Mouse (Mus musculus) hindbrain, embryonic 12.5 days (tissue): Measurements from ENCODE around the gene Nicn1. TPM values are rescaled to one million over a fixed set of nuclear protein-coding genes. Genes with fewer than 3 reads are reported as not detected.
"Not testable (repeated sequence)": the region's sequence is repeated elsewhere in the genome, so short reads cannot be mapped to it uniquely, and the experiment has no call there.

Experiments
- ATAC-seq: fragments of 200-750 bp; cut with Nextera tagmentation; 2 replicates; pipeline ENCODE4 v1.8.0; 2017; ENCODE audit warnings: moderate TSS enrichment; ENCODE audit not compliant: low FRiP score
- H3K27ac ChIP-seq: fragments of 300-500 bp; sonication (generic); 2 replicates; pipeline ENCODE4 v1.5.1; 2016; ENCODE audit warnings: mild to moderate bottlenecking
- H3K27me3 ChIP-seq: fragments of 300-500 bp; sonication (generic); 2 replicates; pipeline ENCODE4 v1.6.1; 2016; ENCODE audit warnings: mild to moderate bottlenecking
- H3K36me3 ChIP-seq: fragments of 300-500 bp; sonication (generic); 2 replicates; pipeline ENCODE4 v1.6.1; 2016; ENCODE audit warnings: mild to moderate bottlenecking
- H3K4me1 ChIP-seq: fragments of 300-500 bp; sonication (generic); 2 replicates; pipeline ENCODE4 v1.6.1; 2016
- H3K4me2 ChIP-seq: fragments of 300-500 bp; sonication (generic); replicated peaks from 2 replicates; pipeline ENCODE4 v1.6.1; 2016; ENCODE audit warnings: mild to moderate bottlenecking
- H3K4me3 ChIP-seq: fragments of 300-500 bp; sonication (generic); 2 replicates; pipeline ENCODE4 v1.5.1; 2016; ENCODE audit warnings: mild to moderate bottlenecking
- H3K9ac ChIP-seq: fragments of 300-500 bp; sonication (generic); 2 replicates; pipeline ENCODE4 v1.6.1; 2016; ENCODE audit warnings: mild to moderate bottlenecking, moderate library complexity
- H3K9me3 ChIP-seq: fragments of 300-500 bp; sonication (generic); replicated peaks from 2 replicates; pipeline ENCODE4 v1.6.1; 2016; ENCODE audit warnings: mild to moderate bottlenecking
- WGBS: fragments of 180-500 bp; shearing (Covaris S2); methylation state at CpG from one replicate; pipeline ENCODE4 v1.1.7; 2016; 5-methylcytosine and 5-hydroxymethylcytosine counted together
- polyA plus RNA-seq: library from polyadenylated mRNA; unstranded; fragments of >200 nt; fragmentation: Nextera tagmentation; extraction: Ambion mirVana; gene quantifications from 2 replicates; pipeline ENCODE4 v1.2.1, GENCODE M21; 2016

Gene Nicn1
- polyA plus RNA-seq, 1 experiment from 2014 or later = 81.7 TPM

DNA sequence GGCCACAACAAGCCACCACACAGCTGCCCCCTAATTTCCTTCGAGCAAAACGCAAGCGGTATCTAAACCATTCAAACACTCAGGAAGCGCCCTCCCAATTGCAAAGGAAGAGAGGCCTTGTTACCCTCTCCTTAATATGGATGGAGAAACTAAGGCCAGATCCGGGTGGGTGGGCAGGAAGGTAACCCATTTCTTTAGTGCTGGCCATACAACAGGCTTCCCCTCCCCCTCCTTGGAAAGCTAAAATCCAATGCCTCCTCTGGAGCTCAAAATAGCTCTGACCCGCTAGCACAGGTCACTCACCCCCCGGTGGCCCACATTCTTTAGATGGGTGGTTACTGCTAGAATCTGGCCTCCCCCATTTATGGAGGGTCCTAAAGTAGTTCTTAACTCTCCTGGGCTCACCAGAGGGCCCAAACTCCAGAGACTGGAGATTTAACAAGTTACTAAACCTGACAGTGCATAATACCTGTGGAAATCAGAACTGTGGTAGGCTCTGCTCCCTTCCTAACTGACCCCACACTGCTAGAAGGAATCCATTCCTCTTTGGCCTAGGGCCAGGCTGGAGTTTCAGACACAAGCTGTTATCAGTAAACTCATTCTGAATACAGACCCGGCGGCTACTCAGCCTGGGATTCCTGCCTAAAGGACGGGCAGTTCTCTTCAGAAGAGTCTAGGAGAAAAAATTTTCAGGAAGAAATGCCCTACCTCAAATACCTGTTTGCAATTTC lies 25.9 kb upstream of the Nicn1 start:
- peak overlapping the region; percentile 75 for H3K4me2 ChIP-seq
- ATAC-seq = peak; percentile 67
- no peaks in the 10 kb centered on the region for H3K27me3 ChIP-seq

GRCm38 (mm10) chr9:108266261-108266935 lies 23.8 kb upstream of the Nicn1 start:
- H3K36me3 ChIP-seq = no peaks in the 10 kb centered on the region
- H3K4me1 ChIP-seq = peaks cover 20% of the 10 kb centered on the region
- H3K4me3 ChIP-seq = no peak overlapping the region
- H3K4me2 ChIP-seq = no peak overlapping the region
- ATAC-seq = no peak
- no peaks in the 10 kb centered on the region for H3K9me3 ChIP-seq
- H3K27ac ChIP-seq = no peak overlapping the region
- WGBS = 63% methylated on average over 10 of the region's 10 CpGs
- H3K27me3 ChIP-seq = no peaks in the 10 kb centered on the region
- H3K9ac ChIP-seq = no peak overlapping the region

More for the DNA sequence above, 25.9 kb upstream of the Nicn1 start:
- Histone ChIP-seq H3K27ac (peak overlapping the region; percentile 93), H3K4me1 (peaks cover 21% of the 10 kb centered on the region), H3K9me3 (no peaks in the 10 kb centered on the region), H3K9ac (peak overlapping the region; percentile 91), H3K36me3 (no peaks in the 10 kb centered on the region), H3K4me3 (peak overlapping the region; percentile 93)
- WGBS = 20% methylated on average over 10 of the region's 10 CpGs

- Histone ChIP-seq H3K27ac (no peak overlapping the region), H3K27me3 (no peaks in the 10 kb centered on the region), H3K4me1 (peaks cover 7% of the 10 kb centered on the region), H3K36me3 (no peaks in the 10 kb centered on the region), H3K4me3 (no peak overlapping the region), H3K4me2 (no peak overlapping the region), H3K9me3 (no peaks in the 10 kb centered on the region), H3K9ac (no peak overlapping the region)
- 85% methylated on average over 7 of the region's 7 CpGs for WGBS
- no peak for ATAC-seq
Measured at GRCm38 (mm10) chr9:108267691-108268090, 22.5 kb upstream of the Nicn1 start.

- not testable (repeated sequence) for ATAC-seq, H3K9ac ChIP-seq, H3K27me3 ChIP-seq, H3K4me3 ChIP-seq, H3K4me2 ChIP-seq, H3K27ac ChIP-seq, H3K4me1 ChIP-seq, H3K9me3 ChIP-seq, H3K36me3 ChIP-seq
- WGBS = 83% methylated on average over 7 of the region's 7 CpGs
Measured at GRCm38 (mm10) chr9:108268701-108269100, 21.5 kb upstream of the Nicn1 start.

DNA sequence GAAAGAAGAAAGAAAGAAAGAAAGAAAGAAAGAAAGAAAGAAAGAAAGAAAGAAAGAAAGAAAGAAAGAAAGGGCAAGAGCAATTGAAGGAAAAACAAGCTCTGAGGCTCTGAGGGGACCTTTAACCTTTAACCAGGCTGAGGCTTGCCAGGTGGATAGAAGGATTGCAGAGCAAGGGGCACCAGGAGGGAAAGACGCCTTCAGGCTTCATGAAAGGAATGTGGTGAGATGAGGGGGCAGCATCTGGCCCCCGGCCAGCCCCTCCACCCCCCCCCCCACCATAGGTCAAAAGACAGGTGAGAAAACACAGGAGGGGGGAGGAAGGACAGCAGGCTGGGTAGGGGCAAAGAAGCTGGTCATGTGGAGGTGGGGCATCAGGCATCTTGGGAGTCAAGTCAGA lies 18.3 kb upstream of the Nicn1 start:
- 32% methylated on average over 2 of the region's 2 CpGs for WGBS
- no peaks in the 10 kb centered on the region for H3K4me1 ChIP-seq
- H3K9ac ChIP-seq = no peak overlapping the region
- no peaks in the 10 kb centered on the region for H3K9me3 ChIP-seq
- no peaks in the 10 kb centered on the region for H3K36me3 ChIP-seq
- H3K27ac ChIP-seq = no peak overlapping the region
- H3K27me3 ChIP-seq = no peaks in the 10 kb centered on the region
- H3K4me3 ChIP-seq = no peak overlapping the region
- no peak overlapping the region for H3K4me2 ChIP-seq
- ATAC-seq = no peak

DNA sequence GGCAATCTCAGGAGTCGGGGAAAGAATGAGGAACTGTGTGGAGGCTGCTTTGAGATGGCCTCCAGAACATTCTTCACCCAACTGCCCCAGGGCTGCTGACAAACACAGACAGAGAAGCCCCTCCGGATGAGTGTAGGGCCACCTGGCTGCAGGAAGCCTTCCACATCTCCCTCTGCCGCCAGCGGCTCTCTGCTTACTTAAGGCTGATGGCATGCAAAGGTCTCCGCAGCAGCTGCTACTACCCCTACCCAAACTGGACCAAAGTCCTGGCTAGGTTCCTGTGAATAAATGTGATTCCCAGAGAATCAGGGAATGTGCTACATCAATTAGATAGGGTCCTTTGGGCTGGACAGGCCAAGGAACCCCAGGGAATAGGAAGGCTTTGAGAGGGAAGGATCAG lies 17.5 kb upstream of the Nicn1 start:
- no peak overlapping the region for H3K4me3 ChIP-seq
- H3K27me3 ChIP-seq = no peaks in the 10 kb centered on the region
- H3K4me2 ChIP-seq = no peak overlapping the region
- H3K9ac ChIP-seq = no peak overlapping the region
- no peaks in the 10 kb centered on the region for H3K4me1 ChIP-seq
- WGBS = 79% methylated on average over 5 of the region's 5 CpGs
- no peak overlapping the region for H3K27ac ChIP-seq
- no peaks in the 10 kb centered on the region for H3K9me3 ChIP-seq
- ATAC-seq = no peak
- no peaks in the 10 kb centered on the region for H3K36me3 ChIP-seq

GRCm38 (mm10) chr9:108273485-108273884 lies 16.7 kb upstream of the Nicn1 start:
- H3K4me3 ChIP-seq = no peak overlapping the region
- no peaks in the 10 kb centered on the region for H3K9me3 ChIP-seq
- ATAC-seq = no peak
- no peaks in the 10 kb centered on the region for H3K27me3 ChIP-seq
- no peak overlapping the region for H3K27ac ChIP-seq
- H3K4me1 ChIP-seq = no peaks in the 10 kb centered on the region
- H3K4me2 ChIP-seq = no peak overlapping the region
- H3K9ac ChIP-seq = no peak overlapping the region
- no peaks in the 10 kb centered on the region for H3K36me3 ChIP-seq
- 71% methylated on average over 4 of the region's 4 CpGs for WGBS

DNA sequence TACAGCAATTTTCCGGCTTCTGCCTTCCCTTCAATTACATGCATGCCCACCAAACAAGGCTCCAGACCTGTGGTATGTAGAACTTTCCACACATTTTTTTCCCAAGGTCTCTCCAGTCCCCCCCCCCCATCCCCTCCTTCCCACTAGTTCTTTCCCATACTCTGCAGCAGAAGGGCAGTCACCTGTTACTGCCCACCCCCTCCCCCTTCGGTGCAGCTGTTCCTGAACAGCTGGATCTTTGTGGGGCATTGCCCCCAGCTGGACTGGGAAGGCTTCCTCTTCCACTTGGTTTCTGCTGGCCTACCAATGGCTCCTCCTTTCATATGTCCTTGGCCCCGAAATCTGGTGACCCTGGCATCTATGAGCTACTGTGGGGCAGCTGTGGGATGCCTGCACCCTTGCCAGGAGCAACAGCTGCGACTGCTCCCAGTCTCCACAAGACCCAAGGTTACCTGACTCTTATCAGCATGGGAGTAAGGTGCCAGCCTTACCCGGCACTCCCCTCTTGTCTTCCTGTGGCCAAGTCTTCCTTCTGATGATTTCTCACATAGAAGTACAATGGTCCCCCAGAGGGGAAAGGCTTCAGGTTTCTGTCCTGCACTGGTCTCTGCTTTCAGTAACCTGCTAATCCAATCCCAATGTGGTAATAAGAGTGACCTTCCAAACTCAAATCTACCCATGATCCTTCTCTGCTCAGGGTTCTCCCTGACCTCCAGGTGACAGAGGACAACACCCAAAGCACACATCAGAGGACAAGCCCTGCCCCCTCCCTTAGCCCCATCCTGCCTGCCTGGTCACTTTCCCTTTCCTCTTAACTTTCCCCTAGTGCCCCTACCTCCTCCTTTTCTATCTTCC lies 15.5 kb upstream of the Nicn1 start:
- H3K9me3 ChIP-seq = no peaks in the 10 kb centered on the region
- no peaks in the 10 kb centered on the region for H3K27me3 ChIP-seq
- no peaks in the 10 kb centered on the region for H3K36me3 ChIP-seq
- H3K9ac ChIP-seq = no peak overlapping the region
- ATAC-seq = no peak
- no peak overlapping the region for H3K4me2 ChIP-seq
- WGBS = 81% methylated on average over 5 of the region's 5 CpGs
- no peak overlapping the region for H3K27ac ChIP-seq
- H3K4me3 ChIP-seq = no peak overlapping the region
- H3K4me1 ChIP-seq = no peaks in the 10 kb centered on the region

DNA sequence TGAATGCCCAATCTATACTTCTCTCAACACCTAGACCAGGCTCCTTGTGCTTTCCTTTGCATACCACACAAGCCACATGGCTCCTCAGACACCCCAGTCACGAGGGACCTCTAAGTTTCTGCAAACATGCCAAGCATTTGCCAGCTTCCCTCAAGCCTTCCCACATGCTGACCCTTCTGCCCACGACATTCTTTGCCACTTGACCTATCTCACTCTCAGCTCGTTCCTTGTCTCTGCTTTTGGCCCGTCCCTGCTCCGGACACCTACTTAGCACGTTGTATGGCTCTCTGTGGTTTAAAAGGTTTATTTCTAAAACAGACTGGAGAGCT lies 14.9 kb upstream of the Nicn1 start:
- 58% methylated on average over 6 of the region's 6 CpGs for WGBS
- no peak for ATAC-seq
- H3K4me3 ChIP-seq = no peak overlapping the region

DNA sequence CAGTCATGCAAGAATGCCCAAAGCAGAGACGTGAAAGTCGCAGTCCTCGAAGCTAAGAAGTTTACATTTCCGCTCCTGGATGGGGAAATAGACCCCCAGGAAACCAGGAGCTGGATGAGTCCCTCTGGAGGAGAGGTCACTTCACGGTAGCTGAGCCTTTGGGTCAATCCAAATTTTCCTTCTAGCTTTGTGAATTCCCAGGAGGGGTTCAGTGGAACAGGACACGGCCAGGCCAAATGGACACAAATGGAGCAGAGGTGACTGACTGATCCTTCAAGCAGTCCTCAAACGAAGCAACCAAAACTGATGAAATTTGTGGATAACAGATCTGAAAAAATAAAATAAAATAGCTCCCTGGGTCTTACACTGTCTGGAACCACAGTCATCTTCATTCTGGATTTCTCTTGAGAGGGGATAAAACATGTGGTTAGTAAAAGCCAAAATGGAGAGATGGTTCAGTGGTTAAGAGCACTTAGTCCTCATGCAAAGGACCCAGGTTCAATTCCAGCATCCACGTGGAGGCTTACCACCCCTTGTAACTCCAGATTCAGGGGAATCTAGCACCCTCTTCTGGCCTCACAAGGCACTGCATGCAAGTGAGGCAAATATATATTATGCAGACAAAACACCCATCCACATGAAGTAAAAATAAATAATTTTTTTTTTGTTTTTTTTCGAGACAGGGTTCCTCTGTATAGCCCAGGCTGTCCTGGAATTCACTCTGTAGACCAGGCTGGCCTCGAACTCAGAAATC lies 11.4 kb upstream of the Nicn1 start:
- Histone ChIP-seq H3K27ac (no peak overlapping the region), H3K36me3 (no peaks in the 10 kb centered on the region), H3K4me1 (no peaks in the 10 kb centered on the region), H3K9ac (no peak overlapping the region), H3K27me3 (no peaks in the 10 kb centered on the region), H3K9me3 (no peaks in the 10 kb centered on the region), H3K4me3 (no peak overlapping the region), H3K4me2 (no peak overlapping the region)
- 61% methylated on average over 10 of the region's 10 CpGs for whole genome bisulfite sequencing
- ATAC-seq = no peak

More for the DNA sequence above, 14.9 kb upstream of the Nicn1 start:
- Histone ChIP-seq H3K27me3 (no peaks in the 10 kb centered on the region), H3K27ac (no peak overlapping the region), H3K36me3 (no peaks in the 10 kb centered on the region), H3K4me1 (no peaks in the 10 kb centered on the region), H3K9ac (no peak overlapping the region), H3K9me3 (no peaks in the 10 kb centered on the region), H3K4me2 (no peak overlapping the region)

GRCm38 (mm10) chr9:108280071-108280828 lies 10.0 kb upstream of the Nicn1 start:
- Histone ChIP-seq H3K9ac (no peak overlapping the region), H3K27ac (no peak overlapping the region), H3K4me2 (no peak overlapping the region), H3K4me3 (no peak overlapping the region), H3K4me1 (no peaks in the 10 kb centered on the region), H3K27me3 (no peaks in the 10 kb centered on the region), H3K36me3 (no peaks in the 10 kb centered on the region), H3K9me3 (no peaks in the 10 kb centered on the region)
- 48% methylated on average over 8 of the region's 8 CpGs for WGBS
- ATAC-seq = no peak
